Mouse (Mus musculus): Measurements from ENCODE around the gene Ocm.

Ocm gene

DNA sequence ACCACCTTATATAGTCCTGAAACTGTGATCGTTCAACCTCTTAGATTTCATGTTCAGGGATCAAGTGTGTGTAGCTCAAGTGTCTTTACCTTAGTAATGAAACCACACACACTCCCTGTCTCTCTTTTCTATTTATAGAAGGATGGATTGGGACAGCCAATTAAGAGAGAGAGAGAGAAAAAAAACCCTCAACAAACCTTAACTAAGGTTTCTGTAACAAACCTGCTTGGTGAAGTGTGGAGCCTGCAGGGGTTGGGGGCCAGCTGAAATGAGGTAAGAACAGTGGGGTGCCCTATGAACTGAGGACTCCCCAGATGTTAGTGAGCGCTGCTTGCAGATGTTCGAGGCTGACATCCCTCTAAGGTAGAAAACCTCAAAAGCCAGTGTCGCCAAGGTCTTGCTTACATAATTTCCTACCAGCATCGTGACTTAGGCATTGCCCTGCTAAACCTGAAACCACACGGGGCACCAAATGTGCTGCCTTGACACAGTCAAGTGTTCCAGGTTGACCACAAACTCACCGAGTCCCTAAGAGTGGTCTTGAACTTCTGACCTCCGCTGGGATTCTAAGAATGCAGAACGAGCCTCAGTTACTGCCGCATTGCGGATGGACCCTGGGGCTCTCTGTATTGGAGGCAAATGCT lies at the start of gene Ocm:
TSS of gene Ocm (minus strand) at position 51 of the 644 bp plus-strand sequence.
- DNase-seq (ENCODE audit: low read depth, low spot score): no peak

DNA sequence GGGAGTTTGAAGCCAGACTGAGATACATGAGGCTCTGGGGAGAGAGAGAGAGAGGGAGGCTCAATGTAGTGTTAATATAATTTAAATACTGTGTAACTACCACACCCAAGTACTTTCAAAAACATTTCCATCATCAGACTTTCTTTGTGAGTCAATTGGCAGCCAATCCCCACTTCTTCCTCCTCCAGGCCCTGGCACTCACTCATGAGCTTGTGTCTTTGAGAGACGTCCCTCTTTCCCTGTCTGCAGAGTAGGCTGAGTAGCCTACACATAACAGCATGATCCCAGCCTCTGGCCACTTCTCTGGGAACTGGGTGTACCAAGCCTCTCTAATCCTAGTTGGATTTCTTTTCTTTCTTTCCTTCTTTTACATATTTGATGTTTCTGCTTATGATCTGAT lies 44.8 kb upstream of the Ocm start:
- no peak for DNase-seq (ENCODE audit: low read depth, low spot score)

DNA sequence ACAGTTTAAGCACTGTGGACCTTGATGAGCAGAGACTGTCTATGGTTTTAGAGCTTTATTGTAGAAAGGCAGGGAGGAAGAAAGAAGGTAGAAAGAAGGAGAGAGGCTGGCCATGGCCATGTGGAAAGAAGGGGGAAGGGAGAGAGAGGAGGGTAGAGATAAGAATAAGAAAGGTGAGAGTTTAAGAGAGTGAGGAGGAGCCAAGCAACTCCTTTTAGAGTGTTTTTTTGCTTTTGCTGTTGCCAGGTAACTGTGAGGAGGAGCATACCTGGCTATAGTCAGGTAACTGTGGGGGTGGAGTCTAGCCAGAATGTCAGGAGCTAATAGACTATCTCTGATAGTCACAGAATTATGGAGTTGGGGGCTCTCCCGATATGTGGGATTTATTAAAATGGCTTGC lies 43.6 kb upstream of the Ocm start:
- DNase-seq (ENCODE audit: low read depth, low spot score): no peak

DNA sequence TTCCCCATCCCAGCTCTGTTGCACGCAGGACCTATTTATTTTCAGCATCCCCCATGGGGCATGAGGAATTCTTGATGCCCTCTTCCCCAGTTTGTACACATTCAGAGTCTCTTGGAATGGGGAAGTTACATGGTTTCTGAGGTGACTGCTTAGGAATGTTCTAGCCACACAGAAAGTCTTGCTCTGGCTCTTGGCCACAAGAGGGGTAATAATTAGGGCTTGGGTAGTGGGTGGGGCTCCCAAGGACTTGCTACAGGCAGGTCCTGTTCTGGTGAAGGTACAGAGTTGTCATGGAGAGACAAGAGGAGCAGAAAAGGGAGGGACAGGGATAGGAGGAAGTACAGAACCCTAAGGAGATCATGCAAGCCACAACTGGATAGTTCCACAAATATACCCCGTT lies 39.6 kb upstream of the Ocm start:
- no peak for DNase-seq (ENCODE audit: low read depth, low spot score)

DNA sequence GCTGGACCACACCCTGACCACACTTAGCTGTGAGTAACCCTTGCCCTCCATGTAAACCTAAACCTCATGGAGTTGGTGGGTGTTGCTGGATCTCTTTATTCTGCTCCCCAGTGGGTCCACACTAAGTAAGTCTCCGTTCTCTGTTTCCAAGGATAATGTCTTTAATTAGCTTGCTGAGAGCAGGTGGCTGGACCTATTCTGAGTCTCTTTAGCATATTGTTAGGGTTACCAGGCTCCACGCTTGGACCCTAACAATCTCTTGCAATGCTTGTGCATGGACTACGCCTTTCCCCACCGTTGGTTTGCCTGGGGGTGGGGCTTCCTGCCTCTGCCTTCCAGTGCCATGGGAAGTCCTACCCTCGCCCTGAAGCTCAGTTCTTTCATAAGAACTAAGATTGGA lies 37.6 kb upstream of the Ocm start:
- DNase-seq (ENCODE audit: low read depth, low spot score): no peak

DNA sequence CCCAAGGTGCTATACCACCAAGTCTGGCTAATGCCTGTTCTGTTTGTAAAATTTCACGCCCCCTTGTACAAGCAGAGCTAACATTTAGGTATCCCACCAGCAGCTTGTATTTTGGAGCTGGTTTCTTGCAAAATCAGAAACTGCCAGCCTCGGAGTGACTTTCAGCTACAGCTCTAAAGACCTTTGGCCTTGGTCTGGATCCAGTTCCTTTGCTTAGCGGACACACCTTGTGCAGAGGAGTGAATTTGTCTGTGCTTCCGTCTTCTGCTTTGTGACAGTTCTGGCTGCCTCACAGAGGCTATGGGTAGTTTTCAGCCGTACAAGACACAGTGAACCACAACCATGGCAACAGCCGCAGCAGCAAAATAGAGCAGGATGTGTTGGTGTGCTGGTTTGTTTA lies 27.9 kb upstream of the Ocm start:
- DNase-seq (ENCODE audit: low read depth, low spot score): no peak

DNA sequence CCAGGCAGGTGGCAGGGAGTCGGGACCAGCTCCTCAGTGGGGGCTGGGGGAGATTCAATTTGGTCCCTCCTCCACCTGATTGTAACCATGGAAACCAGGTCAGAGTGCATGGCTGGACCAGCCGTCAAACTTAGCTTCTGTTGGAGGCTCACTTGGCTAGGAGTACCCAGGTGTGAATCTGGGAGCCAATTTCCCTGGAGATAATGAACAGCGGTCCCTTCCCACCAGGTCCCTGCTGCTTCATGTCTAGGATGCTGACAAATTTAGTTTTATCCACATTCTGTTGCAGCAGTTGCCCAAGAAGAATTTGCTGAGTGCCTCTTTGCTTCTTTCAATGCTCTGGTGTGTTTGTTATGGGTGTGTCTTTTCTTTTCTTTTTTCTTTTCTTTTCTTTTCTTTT lies 27.0 kb upstream of the Ocm start:
- no peak for DNase-seq (ENCODE audit: low read depth, low spot score)

DNA sequence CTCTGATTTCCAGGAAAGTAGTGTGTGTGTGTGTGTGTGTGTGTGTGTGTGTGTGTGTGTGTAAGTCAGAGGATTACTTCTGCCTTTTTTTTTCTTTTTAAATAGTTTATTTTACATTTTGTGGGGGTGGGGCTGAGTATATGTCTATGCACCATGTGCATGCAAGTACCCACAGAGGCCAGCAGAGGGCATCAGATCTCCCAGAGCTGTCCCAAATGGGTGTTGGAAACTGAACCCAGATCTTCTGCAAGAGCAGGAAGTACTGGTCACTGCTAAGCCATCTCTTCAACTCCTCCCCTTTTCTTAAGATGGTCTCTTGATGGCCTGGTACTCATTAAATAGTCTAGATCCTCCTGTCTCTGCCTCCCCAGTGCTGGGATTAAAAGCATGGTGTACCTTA lies 24.8 kb upstream of the Ocm start:
- DNase-seq (ENCODE audit: low read depth, low spot score): no peak

DNA sequence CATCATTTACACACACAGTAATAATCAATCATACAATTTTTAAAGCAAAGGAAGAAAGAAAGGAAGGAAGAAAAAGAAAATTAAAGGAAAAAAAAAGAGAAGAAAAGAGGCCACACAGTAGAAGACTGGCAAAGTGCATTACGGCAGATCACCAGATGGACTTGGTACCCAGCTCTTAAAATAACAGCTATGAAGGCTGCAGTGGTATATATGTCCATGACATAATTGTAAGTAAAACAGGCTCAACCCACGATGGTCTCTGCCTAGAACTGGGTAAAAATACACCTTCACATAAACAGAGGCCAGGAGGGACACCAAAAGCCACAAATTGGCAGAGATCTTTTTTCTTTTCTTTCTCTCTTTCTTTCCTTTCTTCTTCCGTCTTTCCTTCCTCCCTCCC lies 23.4 kb upstream of the Ocm start:
- DNase-seq (ENCODE audit: low read depth, low spot score): no peak

DNA sequence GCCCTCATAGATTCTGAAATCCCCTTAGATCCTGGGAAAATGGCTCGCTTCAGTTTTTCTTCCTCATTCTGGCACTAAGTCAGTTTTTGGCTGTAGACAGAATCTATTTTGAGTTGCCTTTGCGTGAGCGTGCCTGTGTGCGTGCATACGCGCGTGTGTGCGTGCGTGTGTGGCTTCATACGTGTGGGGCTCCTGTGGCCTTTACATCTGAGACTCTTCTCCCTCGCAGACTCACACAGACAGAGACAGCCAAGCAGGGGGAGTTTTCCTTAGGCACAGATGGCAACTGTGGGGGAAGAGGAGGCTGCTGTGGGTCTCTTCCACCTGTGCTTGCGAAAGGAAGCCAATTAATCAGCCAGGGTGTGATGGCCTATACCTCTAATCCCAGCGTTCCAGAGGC lies 20.9 kb upstream of the Ocm start:
- DNase-seq (ENCODE audit: low read depth, low spot score): no peak

DNA sequence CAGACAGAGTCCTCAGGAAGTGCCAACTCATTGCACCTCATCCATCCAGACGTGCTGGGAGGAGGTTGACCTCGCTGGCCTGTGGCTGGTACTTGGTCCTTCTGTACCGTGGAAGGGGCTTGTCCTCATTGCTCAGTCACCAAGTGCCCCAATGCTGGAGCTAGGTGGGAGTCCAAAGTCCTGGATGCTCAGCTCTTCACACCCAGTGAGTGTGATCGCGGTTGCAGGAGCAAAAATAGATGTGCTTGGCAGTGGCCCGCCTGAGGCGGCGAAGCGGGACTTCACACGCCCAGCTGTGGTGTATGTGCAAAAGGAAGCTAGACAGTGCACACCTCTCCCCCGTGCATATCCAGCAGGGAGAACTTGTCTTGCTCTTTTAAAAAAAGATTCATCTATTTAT lies 16.7 kb upstream of the Ocm start:
- no peak for DNase-seq (ENCODE audit: low read depth, low spot score)

DNA sequence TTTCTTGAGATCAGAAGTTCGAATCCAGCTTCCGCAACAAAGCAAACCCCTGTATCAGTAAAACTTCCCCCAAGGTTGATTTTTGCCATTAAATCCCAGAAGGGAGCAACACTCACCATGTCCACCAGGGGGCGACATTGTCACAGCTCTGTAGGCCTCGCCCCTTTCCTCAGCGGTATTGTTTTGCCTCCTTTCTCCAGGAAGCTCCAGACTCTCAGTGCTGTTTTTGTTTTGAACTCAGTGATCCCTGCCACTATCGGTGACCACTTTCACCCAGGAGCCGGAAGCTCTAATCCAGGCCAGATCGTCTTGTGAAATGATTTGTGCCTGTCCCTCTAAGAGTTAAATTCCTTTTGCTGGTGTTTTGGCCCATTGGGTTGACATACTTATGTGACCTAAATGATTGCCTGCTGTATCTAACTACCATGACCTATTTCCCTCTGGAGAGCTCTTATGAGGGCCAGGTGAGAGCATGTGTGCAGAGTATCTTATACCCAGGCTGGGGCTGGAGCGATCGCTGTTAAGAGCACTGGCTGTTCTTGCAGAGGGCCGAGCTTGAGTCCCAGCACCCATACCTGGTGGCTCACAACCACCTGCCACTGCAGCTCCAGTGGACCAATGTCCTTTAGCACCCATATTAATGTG lies 14.4 kb upstream of the Ocm start:
- peak; percentile 66 for DNase-seq (ENCODE audit: low read depth, low spot score)

DNA sequence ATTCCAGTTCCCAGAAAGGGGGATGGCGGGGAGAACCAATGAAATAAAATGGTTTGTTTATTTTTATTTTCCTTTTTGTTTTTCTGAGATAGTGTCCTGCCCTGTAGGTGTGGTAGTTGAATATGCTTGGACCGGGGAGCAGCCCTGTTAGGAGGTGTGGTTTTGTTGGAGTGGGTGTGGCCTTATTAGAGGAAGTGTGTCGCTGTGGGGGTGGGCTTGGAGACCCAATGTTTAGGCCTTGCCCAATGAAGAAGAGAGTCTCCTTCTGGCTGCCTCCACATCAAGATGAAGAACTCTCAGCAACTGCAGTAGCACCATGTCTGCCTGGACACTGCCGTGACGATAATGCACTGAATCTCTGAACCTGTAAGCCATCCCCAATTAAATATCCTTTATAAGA lies 13.4 kb upstream of the Ocm start:
- no peak for DNase-seq (ENCODE audit: low read depth, low spot score)

DNA sequence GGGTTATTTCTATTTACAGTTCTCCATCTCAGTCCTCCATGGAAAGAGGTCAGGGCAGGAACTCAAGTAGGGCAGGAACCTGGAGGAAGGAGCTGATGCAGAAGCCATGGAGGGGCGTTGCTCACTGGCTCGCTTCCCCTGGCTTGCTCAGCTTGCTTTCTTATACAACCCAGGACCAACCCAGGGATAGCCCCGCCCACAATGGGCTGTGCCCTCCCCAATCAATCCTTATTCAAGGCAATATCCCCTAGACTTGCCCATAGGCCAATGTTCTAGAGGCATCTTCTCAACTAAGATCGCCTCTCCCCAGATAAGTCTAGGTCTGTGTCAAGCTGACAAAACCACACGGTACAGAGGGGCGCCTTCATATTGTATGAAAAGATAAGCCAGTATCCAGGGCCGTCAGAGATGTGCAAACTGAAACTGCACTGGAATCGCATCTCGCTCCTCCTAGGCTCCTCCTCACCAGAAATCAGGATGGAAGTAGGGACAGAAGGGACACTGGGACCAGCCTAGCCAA lies 12.7 kb upstream of the Ocm start:
- DNase-seq (ENCODE audit: low read depth, low spot score): no peak

DNA sequence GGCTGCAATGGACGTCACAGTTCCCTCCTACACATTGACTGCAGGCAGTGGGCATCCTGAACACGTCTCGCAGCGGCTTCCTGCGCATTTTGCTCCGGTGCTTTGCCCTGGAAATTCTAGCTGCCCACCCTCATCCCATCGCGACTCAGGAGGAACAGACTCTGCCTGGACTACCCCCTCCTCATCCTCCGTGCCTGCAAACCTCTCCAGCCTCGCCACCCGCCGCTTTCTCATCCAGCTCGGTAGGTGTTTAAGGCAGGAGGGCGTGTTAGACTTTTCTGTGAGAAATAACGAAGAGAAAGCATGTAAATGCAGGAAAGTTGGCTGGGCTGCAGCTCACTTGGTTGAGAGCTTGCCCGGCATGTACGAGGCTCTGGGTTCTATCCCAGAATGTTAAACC lies 10.5 kb upstream of the Ocm start:
- no peak for DNase-seq (ENCODE audit: low read depth, low spot score)

DNA sequence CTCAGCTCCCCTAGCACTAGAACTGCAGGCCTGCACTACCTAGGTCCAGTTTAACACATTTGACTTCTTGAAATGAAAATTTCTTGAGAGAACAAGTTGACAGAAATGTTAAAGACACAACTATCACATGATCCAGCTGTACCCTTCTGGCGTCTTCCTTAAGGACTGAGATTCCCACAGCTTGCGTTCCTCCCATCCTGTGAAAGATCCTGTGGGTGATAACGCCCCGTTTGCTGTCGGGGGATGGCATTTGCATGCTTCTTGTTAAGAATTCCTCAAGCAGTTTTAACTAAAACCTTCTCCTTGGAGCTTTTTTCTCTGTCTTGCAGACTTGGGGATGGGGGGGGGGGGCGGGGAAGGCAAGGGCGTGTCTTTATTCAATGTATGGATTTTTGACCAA lies 8.1 kb upstream of the Ocm start:
- no peak for DNase-seq (ENCODE audit: low read depth, low spot score)

DNA sequence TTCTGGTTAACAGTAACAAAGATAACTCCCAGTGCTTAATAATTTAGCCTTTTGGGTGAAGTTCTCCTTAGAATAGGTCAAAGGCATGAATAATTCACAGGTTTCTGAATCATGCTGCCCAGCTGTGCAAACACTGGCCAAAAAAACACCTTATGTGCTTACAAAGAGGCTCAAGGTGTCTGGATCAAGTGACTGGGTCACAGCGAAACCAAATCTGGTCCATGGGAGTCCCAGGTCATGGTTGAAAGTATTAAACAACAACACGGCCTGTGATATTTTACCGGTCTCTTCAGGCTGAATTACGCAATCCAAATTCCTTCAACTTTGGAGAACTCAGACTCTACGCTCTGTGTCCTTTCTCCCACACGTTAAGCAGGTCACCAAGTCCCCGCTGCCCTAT lies 6.0 kb upstream of the Ocm start:
- DNase-seq (ENCODE audit: low read depth, low spot score): no peak

DNA sequence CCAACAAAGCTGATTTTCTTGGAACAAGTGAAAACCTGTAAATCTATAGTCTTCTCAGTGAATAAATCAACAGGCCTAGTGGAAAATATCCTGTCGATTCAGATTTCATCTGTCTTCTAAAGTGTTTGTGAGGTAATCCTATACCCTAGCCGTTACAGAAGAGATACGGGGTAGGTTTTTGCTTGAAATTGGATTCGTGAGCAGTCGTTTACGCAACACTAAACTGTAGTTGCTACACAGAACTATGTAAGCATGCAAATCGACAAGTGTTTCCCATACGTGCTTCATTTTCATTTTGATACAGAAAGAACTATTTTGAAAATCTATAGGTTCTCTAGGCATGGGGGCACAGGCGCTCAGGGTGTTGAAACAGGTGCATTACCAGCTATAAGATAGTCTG lies 10.6 kb downstream of the Ocm start:
- DNase-seq (ENCODE audit: low read depth, low spot score): no peak

DNA sequence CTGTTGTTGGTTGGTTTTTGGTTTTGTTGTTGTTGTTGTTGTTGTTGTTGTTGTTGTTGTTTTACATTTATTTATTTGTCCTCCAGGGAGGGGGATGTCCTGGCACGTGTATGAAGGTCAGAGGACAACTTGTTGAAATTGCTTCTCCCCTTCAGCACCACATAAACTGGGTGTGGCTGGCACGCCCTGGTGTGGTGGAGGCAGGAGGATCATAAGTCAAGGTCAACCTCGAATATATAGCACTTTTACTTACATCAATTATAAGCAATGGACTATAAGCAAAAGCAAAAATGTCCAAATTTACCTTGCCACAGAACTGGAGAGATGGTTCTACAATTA lies 11.2 kb downstream of the Ocm start:
- DNase-seq (ENCODE audit: low read depth, low spot score): no peak

DNA sequence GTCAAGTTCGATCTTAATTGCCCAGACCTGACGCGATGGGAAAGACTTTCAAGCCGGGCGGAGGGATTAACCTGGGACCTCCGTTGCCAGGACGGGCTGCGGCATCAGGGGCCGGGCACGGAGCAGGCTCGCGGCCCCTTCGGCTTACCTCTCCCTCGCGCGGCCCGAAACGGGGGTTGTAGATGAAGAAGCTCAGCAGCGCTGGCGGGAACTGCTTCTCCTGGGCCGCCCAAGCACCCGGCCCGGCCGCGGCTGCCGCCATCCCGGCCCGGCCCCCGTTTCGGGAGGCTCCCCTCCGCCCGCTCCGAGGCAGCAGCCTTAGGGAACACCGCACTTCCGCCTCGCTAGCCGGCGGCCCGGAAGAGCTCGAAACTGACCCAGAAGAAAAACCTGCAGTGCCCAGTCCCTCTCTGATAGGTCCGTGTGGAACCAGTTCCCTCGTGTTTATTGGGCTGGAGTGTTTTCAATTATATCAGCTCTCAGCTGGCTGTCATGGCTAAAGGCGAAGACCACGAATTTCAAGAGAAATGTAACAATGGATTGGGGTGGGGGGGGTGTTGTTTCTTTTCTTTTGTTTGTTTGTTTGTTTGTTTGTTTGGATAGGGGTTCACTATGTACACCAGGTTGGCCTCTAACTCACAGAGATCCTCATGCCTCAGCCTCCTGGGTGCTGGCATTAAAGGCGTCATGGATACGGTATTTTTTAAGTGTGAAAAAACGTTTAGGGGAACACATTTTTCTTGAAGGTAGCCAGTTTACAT lies 11.7 kb downstream of the Ocm start, which contains the start of gene Ccz1:
TSS of gene Ccz1 (minus strand) at position 327 of the 761 bp plus-strand sequence.
- DNase-seq (ENCODE audit: low read depth, low spot score): peak; percentile 87

DNA sequence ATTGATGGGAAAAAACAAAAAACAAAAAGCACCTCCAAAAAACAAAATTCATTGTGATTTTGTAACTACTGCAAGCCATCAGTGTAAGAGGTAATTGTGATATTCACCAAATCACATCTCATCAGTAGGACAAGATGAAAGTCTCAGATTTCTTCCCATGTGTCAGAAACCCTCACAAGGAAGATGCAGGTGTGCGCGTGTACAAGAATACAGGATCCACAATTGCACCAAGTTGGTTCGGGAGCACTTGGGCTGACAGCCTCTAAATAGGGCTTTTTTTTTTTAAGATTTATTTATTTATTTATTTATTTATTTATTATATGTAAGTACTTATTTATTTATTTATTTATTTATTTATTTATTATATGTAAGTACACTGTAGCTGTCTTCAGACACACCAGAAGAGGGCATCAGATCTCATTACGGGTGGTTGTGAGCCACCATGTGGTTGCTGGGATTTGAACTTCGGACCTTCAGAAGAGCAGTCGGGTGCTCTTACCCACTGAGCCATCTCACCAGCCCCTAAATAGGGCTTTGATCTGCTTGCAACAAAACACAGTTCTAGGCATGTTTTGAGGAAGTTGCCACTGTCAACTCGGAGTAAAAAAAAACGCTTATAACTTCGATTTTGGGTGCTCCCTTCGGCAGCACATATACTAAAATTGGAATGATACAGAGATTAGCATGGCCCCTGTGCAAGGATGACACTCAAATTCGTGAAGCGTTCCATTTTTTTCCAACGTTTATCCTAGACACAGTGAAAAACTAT lies 12.9 kb downstream of the Ocm start:
- peak; percentile 10 for DNase-seq (ENCODE audit: low read depth, low spot score)

Measured in CD4-positive helper T cell, adult 2 months (primary cell).